Mouse (Mus musculus): ENCODE data around the gene Slc39a9.

GRCm38 (mm10) chr12:80706915-80707604, 63.4 kb downstream of the Slc39a9 start:
- TF ChIP-seq CTCF (IDR thresholded peaks at IDR 0.05; ENCODE audit: control insufficient read depth, insufficient read depth, insufficient replicate concordance, low read depth, low read length) (no peak), POLR2A (IDR thresholded peaks at IDR 0.05; ENCODE audit: control insufficient read depth, low read depth, low read length) (no peak)

Data from testis, adult 2 months (tissue).